10 mouse cellular contexts compared by ENCODE assay signal in the genomic region with DNA sequence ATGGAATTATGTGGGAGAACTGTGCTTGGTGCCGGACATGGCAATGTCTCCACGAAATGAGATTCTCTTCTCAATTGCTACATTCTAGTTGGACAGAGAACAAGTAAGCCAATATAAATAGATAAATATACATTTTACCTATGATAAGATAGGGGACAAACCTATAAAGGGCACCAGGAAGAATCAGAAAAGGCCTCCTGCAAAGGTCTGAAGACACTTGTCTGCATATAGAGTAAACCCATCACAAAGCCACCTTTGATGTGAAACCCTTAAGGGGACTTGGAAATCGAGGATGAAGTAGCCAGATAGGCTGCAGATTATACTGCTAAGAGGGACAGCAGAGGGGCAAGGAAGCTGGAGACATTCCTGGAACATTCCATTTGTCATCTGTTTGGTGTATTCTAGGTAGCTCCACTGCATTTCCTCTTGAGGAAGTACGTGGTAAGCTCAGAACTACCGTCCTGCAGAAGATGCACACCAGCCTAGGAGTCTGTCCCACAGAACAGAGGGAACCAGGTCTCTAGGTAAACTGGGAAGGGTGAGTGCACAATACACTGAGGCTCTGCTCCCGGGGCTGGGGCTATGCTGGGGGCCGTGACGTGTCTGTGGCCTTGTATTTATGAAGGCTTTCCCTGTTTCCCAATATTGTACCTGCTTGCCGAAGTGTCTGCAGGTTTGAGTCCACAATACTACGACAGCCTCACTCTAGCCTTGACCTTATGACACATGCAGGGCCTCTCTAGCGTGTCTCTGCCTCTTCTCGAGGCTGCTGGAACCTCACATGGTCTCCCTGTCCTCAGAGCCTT. TPM values are rescaled to one million over a fixed set of nuclear protein-coding genes. Genes with fewer than 3 reads are reported as not detected.
DNase-seq lines count a peak whose midpoint lies in the region; ATAC-seq and TF ChIP-seq lines count a peak whose summit lies in the region.
"Had no signal": no experiment of that assay in that cellular context is flagged by ENCODE, and none has a peak within 500 bp of the region (broad histone marks: within the 10 kb centered on the region; RNA-seq: fewer than 3 reads in every experiment).

No protein-coding gene starts in this region.

- peak overlapping the region; percentile 87 for H3K27ac ChIP-seq in heart, embryonic 11.5 days (ENCODE audit: low read depth, low read length)
- peak overlapping the region; percentile 83 for H3K27ac ChIP-seq in ES-Bruce4 (ENCODE audit: insufficient read depth, low read length)
- H3K27ac ChIP-seq in heart, embryonic 16.5 days (ENCODE audit: low read length), result peak overlapping the region; percentile 78
- H3K27ac ChIP-seq in macrophage, result peak overlapping the region; percentile 84

- H3K27me3 ChIP-seq in heart, embryonic 11.5 days (ENCODE audit: control insufficient read depth, insufficient read depth, low read length), result no peaks in the 10 kb centered on the region
- H3K27me3 ChIP-seq in ES-Bruce4 (ENCODE audit: control insufficient read depth, insufficient read depth, low read length, poor library complexity, severe bottlenecking), result no peaks in the 10 kb centered on the region
- H3K27me3 ChIP-seq in heart, embryonic 16.5 days (ENCODE audit: control insufficient read depth, insufficient read depth, low read length), result no peaks in the 10 kb centered on the region
- H3K27me3 ChIP-seq: Patski had no signal

- WGBS in heart, embryonic 11.5 days (ENCODE audit: insufficient replicate concordance), result 67% methylated on average over 12 of the region's 12 CpGs
- 59% methylated on average over 12 of the region's 12 CpGs for WGBS in heart, embryonic 16.5 days
- WGBS in macrophage (ENCODE audit: missing documents), result 69% methylated on average over 12 of the region's 12 CpGs

- no peak for TF ChIP-seq POLR2A in ES-Bruce4 (IDR thresholded peaks at IDR 0.05; ENCODE audit: insufficient read depth, low read length)

- H3K4me3 ChIP-seq in heart, embryonic 11.5 days (ENCODE audit: low read depth, low read length), result no peak overlapping the region
- H3K4me3 ChIP-seq in ES-Bruce4 (ENCODE audit: low read depth, low read length) (peak overlapping the region; percentile 83), macrophage (ENCODE audit: inconsistent target) (peak overlapping the region; percentile 50)
- H3K4me3 ChIP-seq in heart, embryonic 16.5 days (ENCODE audit: low read length), result peak overlapping the region; percentile 66

- no peak for ATAC-seq in heart, embryonic 11.5 days (replicated peaks; ENCODE audit: insufficient number of reproducible peaks, low FRiP score, low TSS enrichment)
- ATAC-seq in heart, embryonic 16.5 days (replicated peaks; ENCODE audit: extremely low read depth, insufficient read depth, low FRiP score), result no peak

- DNase-seq in heart, postnatal 25 days (ENCODE audit: low spot score), result no peak
- DNase-seq in urinary bladder, adult 18-20 months (ENCODE audit: low spot score in 2 of 2), result no peak
- DNase-seq in gastrocnemius, postnatal 10 days, result no peak
- no peak for DNase-seq in Muller cell, postnatal 12 days (ENCODE audit: inconsistent ontology term)

- TF ChIP-seq EP300 in ES-Bruce4 (IDR thresholded peaks at IDR 0.05; ENCODE audit: insufficient read depth, low read depth, low read length), result no peak

- H3K9ac ChIP-seq in heart, embryonic 11.5 days (ENCODE audit: low read depth, low read length), result peak overlapping the region; percentile 97
- H3K9ac ChIP-seq in ES-Bruce4 (ENCODE audit: low read depth, poor library complexity, severe bottlenecking), result peak overlapping the region; percentile 76
- peak overlapping the region; percentile 63 for H3K9ac ChIP-seq in heart, embryonic 16.5 days (ENCODE audit: low read length)

- H3K36me3 ChIP-seq in heart, embryonic 11.5 days (ENCODE audit: control insufficient read depth, insufficient read depth, low read length), result no peaks in the 10 kb centered on the region
- H3K36me3 ChIP-seq in ES-Bruce4 (ENCODE audit: control insufficient read depth, insufficient read depth, low read length, poor library complexity, severe bottlenecking), result peaks cover 2% of the 10 kb centered on the region; the same call in 1 of the 2 replicates
- H3K36me3 ChIP-seq in heart, embryonic 16.5 days (ENCODE audit: control insufficient read depth, insufficient read depth), result no peaks in the 10 kb centered on the region
- H3K36me3 ChIP-seq in macrophage (ENCODE audit: inconsistent target), result no peaks in the 10 kb centered on the region; the same call in 1 of the 2 replicates

- peaks cover 43% of the 10 kb centered on the region for H3K79me2 ChIP-seq in macrophage (ENCODE audit: inconsistent target)

- TF ChIP-seq CTCF in ES-Bruce4 (IDR thresholded peaks at IDR 0.05; ENCODE audit: low read depth, low read length), result no peak

- H3K4me1 ChIP-seq in heart, embryonic 11.5 days (ENCODE audit: control insufficient read depth, insufficient read depth, low read length), result peaks cover 46% of the 10 kb centered on the region
- H3K4me1 ChIP-seq in ES-Bruce4 (ENCODE audit: control insufficient read depth, insufficient read depth, low read length), result peaks cover 8% of the 10 kb centered on the region
- H3K4me1 ChIP-seq in heart, embryonic 16.5 days (ENCODE audit: control insufficient read depth, insufficient read depth, low read length), result peaks cover 50% of the 10 kb centered on the region

- intact Hi-C loops in heart, postnatal 25 days (cut with DNase I), result no loop called here

- peak overlapping the region; percentile 73 for H3K4me2 ChIP-seq in heart, embryonic 11.5 days
- H3K4me2 ChIP-seq in heart, embryonic 16.5 days (ENCODE audit: low read depth, low read length), result peak overlapping the region; percentile 59

- H3K9me3 ChIP-seq in heart, embryonic 11.5 days (replicated peaks; ENCODE audit: control insufficient read depth, low read length), result no peaks in the 10 kb centered on the region
- H3K9me3 ChIP-seq in ES-Bruce4 (replicated peaks; ENCODE audit: control insufficient read depth, insufficient read depth, low read length, poor library complexity, severe bottlenecking), result no peaks in the 10 kb centered on the region
- H3K9me3 ChIP-seq in heart, embryonic 16.5 days (replicated peaks; ENCODE audit: control insufficient read depth, low read length), result no peaks in the 10 kb centered on the region; the same call in 1 of the 2 replicates

RNA-seq across cellular contexts. Expression of a gene that starts 1.0 kb away (rescaled TPM):
- 195 and 211 TPM in 2 replicates for polyA plus RNA-seq in heart, embryonic 11.5 days (2014; fragmentation: Nextera tagmentation; extraction: Ambion mirVana)
- 100 to 1,000 TPM in 1 of 2 experiments, 10 to 100 TPM in 1; 99.3 to 105 TPM for total RNA-seq in heart, postnatal 25 days (2021)
- 189 and 193 TPM in 2 replicates for polyA plus RNA-seq in ES-Bruce4 (2011; ENCODE audit: insufficient read depth, insufficient read length, low read depth, missing spikeins)
- polyA plus RNA-seq in heart, embryonic 16.5 days (2015; fragmentation: Nextera tagmentation; extraction: Ambion mirVana), result 210 and 218 TPM in 2 replicates
- 10 to 100 TPM; 43.1 to 85.5 (median 59.3) TPM for total RNA-seq in macrophage (2018; cell fraction: chromatin; rRNA removed)
- total RNA-seq in macrophage (2018; cell fraction: cytosol; rRNA removed), result 100 to 1,000 TPM; 142 to 211 (median 167) TPM
- 10 to 100 TPM; 35.1 to 99.4 (median 64.2) TPM for total RNA-seq in macrophage (2018; cell fraction: nucleus; rRNA removed)
- 152 to 209 TPM (median 172 TPM) in 3 replicates for polyA plus RNA-seq in macrophage (2018)
- total RNA-seq in gastrocnemius, postnatal 10 days (2021), result 100 to 1,000 TPM; 179 to 199 TPM

RNA-seq across cellular contexts. Expression of a gene that starts 28.4 kb away (rescaled TPM):
- 1.9 and 5.2 TPM in 2 replicates for polyA plus RNA-seq in heart, embryonic 11.5 days (2014; fragmentation: Nextera tagmentation; extraction: Ambion mirVana)
- 10 to 100 TPM; 18.0 to 18.4 TPM for total RNA-seq in heart, postnatal 25 days (2021)
- 3.2 and 7.0 TPM in 2 replicates for polyA plus RNA-seq in ES-Bruce4 (2011; ENCODE audit: insufficient read depth, insufficient read length, low read depth, missing spikeins)
- 2.2 and 3.0 TPM in 2 replicates for polyA plus RNA-seq in heart, embryonic 16.5 days (2015; fragmentation: Nextera tagmentation; extraction: Ambion mirVana)
- total RNA-seq in macrophage (2018; cell fraction: chromatin; rRNA removed), result not detected
- under 1 TPM in 10 of 26 experiments, not detected in 16; 0.09 to 0.43 (median 0.13) TPM for total RNA-seq in macrophage (2018; cell fraction: cytosol; rRNA removed)
- total RNA-seq in macrophage (2018; cell fraction: nucleus; rRNA removed), result 1 to 10 TPM in 1 of 26 experiments, under 1 TPM in 2, not detected in 23; 0.35 to 1.7 (median 0.48) TPM
- polyA plus RNA-seq in macrophage (2018), result not detected in 3 replicates
- 10 to 100 TPM; 10.6 to 15.8 TPM for total RNA-seq in gastrocnemius, postnatal 10 days (2021)
- total RNA-seq: hematopoietic stem cell, adult 5-6 weeks had no signal

RNA-seq across cellular contexts. Expression of a gene that starts 55.8 kb away (rescaled TPM):
- 8.0 and 8.2 TPM in 2 replicates for polyA plus RNA-seq in heart, embryonic 11.5 days (2014; fragmentation: Nextera tagmentation; extraction: Ambion mirVana)
- total RNA-seq in heart, postnatal 25 days (2021), result 10 to 100 TPM; 58.0 to 84.2 TPM
- polyA plus RNA-seq in ES-Bruce4 (2011; ENCODE audit: insufficient read depth, insufficient read length, low read depth, missing spikeins) (9.2 and 10.4 TPM in 2 replicates), macrophage (2018) (4.8 to 33.5 TPM (median 23.5 TPM) in 3 replicates)
- polyA plus RNA-seq in heart, embryonic 16.5 days (2015; fragmentation: Nextera tagmentation; extraction: Ambion mirVana), result 0.51 and 4.9 TPM in 2 replicates
- 10 to 100 TPM; 13.7 to 87.4 (median 42.2) TPM for total RNA-seq in macrophage (2018; cell fraction: chromatin; rRNA removed)
- total RNA-seq in macrophage (2018; cell fraction: cytosol; rRNA removed), result 100 to 1,000 TPM in 12 of 26 experiments, 10 to 100 TPM in 14; 30.7 to 271 (median 98.7) TPM
- total RNA-seq in macrophage (2018; cell fraction: nucleus; rRNA removed), result 100 to 1,000 TPM in 19 of 26 experiments, 10 to 100 TPM in 7; 25.3 to 303 (median 156) TPM
- 10 to 100 TPM; 28.0 to 64.3 TPM for total RNA-seq in gastrocnemius, postnatal 10 days (2021)

RNA-seq across cellular contexts. Expression of a gene that starts 56.7 kb away (rescaled TPM):
- 38.2 and 38.7 TPM in 2 replicates for polyA plus RNA-seq in heart, embryonic 11.5 days (2014; fragmentation: Nextera tagmentation; extraction: Ambion mirVana)
- 10 to 100 TPM; 27.2 TPM for total RNA-seq in heart, postnatal 25 days (2021)
- polyA plus RNA-seq in ES-Bruce4 (2011; ENCODE audit: insufficient read depth, insufficient read length, low read depth, missing spikeins) (41.9 and 45.6 TPM in 2 replicates), macrophage (2018) (165 to 276 TPM (median 174 TPM) in 3 replicates)
- polyA plus RNA-seq in heart, embryonic 16.5 days (2015; fragmentation: Nextera tagmentation; extraction: Ambion mirVana), result 44.5 and 44.9 TPM in 2 replicates
- 100 to 1,000 TPM in 7 of 26 experiments, 10 to 100 TPM in 19; 41.8 to 182 (median 85.4) TPM for total RNA-seq in macrophage (2018; cell fraction: chromatin; rRNA removed)
- total RNA-seq in macrophage (2018; cell fraction: cytosol; rRNA removed), result 100 to 1,000 TPM; 103 to 247 (median 137) TPM
- total RNA-seq in macrophage (2018; cell fraction: nucleus; rRNA removed), result 100 to 1,000 TPM in 25 of 26 experiments, 10 to 100 TPM in 1; 73.5 to 264 (median 143) TPM
- 10 to 100 TPM; 20.4 to 22.6 TPM for total RNA-seq in gastrocnemius, postnatal 10 days (2021)
